Mouse (Mus musculus) hematopoietic multipotent progenitor cell, adult 10-12 weeks (in vitro differentiated cells): ENCODE measurements around the gene Htr1d. TPM values are rescaled to one million over a fixed set of nuclear protein-coding genes. Genes with fewer than 3 reads are reported as not detected.

ENCODE experiments used
- polyA plus RNA-seq: library from polyadenylated mRNA; stranded (reverse); fragments of >175 nt; gene quantifications from 2 replicates; pipeline ENCODE4 v1.2.3, GENCODE M21; 2012; ENCODE audit warnings: low replicate concordance

Gene Htr1d
- polyA plus RNA-seq, result not detected in 2 replicates

GRCm38 (mm10) chr4:136423224-136423623 lies at the start of gene Htr1d:
TSS of gene Htr1d (plus strand) at chr4:136423524.

DNA sequence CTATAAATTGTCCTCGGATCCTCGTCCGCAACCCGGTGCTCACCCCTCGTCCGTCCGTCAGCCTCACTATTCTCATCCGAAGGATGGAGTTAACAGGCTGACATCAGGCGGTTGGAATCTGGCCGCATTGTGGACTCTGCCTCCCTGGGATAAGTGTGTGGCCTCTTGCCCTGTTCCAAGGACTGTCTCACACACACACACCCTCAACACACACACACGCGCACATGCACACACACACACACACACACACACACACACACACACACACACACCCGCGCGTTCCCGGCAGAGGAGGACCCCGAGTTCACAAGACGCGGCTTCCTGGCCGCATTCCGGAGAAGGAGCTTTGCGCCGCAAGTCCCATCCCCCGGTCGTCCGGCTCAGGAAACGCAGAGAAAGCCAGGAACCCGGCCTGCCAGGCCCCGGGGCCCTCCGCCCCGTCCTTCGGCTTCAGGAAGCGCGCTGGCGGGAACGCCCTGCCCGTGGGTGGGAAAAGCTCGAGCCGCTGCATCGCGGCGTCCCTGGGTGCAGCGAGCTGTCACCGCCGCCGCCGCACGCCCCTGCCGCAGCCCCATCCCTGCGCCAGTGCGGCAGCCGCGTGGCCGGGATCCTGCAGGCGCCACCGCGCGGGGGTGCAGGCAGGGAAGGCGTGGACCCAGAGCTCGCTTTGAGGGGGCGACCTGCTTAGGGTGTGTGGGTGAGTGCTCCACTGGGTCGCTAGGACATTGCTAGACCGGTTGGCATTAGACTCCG lies 38.9 kb downstream of the Htr1d start, which contains the start of gene 6030445D17Rik:
TSS of gene 6030445D17Rik (plus strand) at position 165 of the 753 bp plus-strand sequence.

GRCm38 (mm10) chr4:136469371-136469903 lies 46.1 kb downstream of the Htr1d start, which contains the start of gene Luzp1:
TSS of gene Luzp1 (plus strand) at chr4:136469761.

Other genes with a start within 250 kb of the Htr1d start
- gene Asap3, start 217.2 kb upstream of the Htr1d start, polyA plus RNA-seq, result 0.35 and 0.56 TPM in 2 replicates
- gene Tcea3, start 175.8 kb upstream of the Htr1d start, polyA plus RNA-seq, result 0.55 TPM in 1 of 2 replicates, not detected in the other
- gene Zfp46, start 138.8 kb upstream of the Htr1d start, polyA plus RNA-seq, result 8.7 and 10.5 TPM in 2 replicates
- gene Hnrnpr, start 112.6 kb upstream of the Htr1d start, polyA plus RNA-seq, result 37.5 and 54.9 TPM in 2 replicates
- gene 6030445D17Rik, start 38.7 kb downstream of the Htr1d start, polyA plus RNA-seq, result 0.13 TPM in 1 of 2 replicates, not detected in the other
- 1.3 and 1.6 TPM in 2 replicates for gene Luzp1, start 46.2 kb downstream of the Htr1d start, polyA plus RNA-seq
- 10.2 and 21.7 TPM in 2 replicates for gene Kdm1a, start 179.2 kb downstream of the Htr1d start, polyA plus RNA-seq
- not detected in 2 replicates for gene Tex46, start 186.9 kb downstream of the Htr1d start, polyA plus RNA-seq
- gene Lactbl1, start 199.1 kb downstream of the Htr1d start, polyA plus RNA-seq, result not detected in 2 replicates